Mouse (Mus musculus) ES-Bruce4 (cell line): ENCODE measurements around the gene Olfr351.

Experiments
- CTCF ChIP-seq: IDR thresholded peaks from one replicate; pipeline ENCODE4 v1.8.1; 2011; ENCODE audit warnings: low read depth, low read length
- POLR2A ChIP-seq: IDR thresholded peaks from one replicate; pipeline ENCODE4 v1.8.1; 2011; ENCODE audit warnings: low read length; ENCODE audit not compliant: insufficient read depth

DNA sequence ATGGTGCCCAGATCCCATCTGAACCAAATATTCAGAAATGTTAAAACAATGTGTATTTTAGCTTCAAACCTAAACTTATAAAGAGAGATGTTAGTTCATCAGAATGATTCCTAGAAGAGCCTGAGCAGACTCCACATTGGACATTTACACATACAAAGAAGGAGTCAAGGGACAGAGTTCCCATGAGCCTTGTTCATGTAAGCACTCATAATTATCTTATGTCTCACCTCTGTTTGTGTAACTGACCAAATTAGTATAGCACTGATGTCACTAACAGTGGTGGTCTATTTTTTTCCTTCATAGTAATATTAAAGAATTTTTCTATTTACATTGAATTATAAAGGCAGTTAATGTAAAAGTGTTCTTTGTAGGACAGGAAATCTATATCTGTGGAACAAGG lies 30.4 kb upstream of the Olfr351 start, which contains the start of gene Olfr353:
- TF ChIP-seq CTCF (no peak), POLR2A (no peak)
